Mouse (Mus musculus): Measurements from ENCODE around the gene Efcc1.
"Not testable (repeated sequence)": the region's sequence is repeated elsewhere in the genome, so short reads cannot be mapped to it uniquely, and the experiment has no call there.

Gene Efcc1

DNA sequence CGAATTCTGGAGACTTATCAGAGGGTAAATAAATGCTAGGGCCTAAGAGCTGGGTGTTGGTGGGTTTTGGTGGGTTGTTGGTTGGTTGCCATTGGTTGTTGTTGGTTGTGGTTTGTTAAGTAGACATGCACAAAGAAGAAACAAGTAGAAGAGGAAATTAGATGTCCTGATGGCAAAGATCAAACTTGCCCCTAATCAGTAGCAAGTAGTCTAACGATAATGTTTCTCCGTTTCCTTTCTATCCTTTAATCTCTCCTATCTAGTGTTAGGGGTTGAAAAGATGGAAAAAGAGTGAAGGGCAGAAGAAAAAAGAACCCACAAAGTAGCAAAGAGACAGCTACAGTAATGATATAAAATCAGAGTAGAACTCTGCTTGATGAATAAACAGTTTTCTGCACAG is 14.0 kb downstream of the Efcc1 start:
- DNase-seq, result no peak

DNA sequence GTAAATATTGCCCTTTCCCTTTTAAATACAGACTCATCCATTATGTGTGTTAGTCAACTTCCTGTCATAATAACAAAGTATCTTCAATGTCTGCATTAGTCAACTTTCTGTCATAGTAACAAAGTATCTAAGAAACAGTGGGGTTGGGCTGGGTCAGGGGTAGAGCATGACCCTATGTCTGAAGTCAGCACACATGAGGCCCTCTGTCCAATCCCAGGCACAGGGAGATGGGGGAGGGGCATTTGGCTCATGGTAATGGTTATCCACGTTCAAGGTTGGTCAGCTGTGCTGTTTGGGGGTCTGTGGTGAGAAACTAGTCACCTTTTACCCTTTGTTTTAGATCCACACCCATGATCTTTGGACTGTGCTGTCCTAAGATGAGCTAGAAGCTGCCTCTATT is 14.6 kb downstream of the Efcc1 start:
- DNase-seq, result peak in 1 of 2 experiments; percentile 50

DNA sequence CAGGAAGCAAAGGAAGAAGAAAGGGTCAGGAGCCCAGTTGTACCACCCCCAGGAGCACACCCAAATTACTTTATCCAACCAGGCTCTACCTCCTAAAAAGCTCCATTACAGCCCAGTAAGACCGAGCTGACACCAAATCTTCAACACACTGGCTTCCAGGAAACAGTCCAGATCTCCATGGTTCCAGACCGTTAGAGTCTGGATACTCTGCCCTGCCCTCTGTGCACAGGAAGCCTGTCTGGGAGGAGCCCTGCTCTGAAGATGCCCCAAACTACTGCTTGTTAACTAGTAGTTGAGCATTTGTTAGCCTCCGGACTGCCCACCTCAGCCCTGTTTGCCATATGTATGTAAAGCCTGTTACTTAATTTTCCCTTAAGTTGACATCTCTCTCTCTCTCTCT is 15.4 kb downstream of the Efcc1 start:
- DNase-seq, result peak in 1 of 2 experiments; percentile 26

DNA sequence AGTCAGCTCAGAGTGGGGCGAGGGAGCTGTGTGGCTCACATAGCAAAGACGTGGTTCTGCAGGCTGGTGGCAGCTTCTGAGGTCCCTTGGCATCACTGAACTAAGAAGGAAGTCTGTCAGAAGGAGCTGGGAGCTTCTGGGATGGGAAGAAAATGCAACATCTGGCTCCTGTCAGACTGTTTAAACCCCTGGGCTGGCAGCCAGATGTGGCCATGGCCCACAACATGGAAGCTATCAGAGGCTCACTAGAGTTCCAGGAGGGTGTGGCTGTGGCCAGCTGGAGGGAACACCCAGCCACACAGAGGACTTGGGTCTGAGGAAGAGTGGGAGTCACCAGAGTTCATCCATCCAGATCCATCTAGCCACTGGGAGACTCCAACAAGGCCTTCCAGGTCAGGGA is 16.2 kb downstream of the Efcc1 start:
- DNase-seq, result peak; percentile 74 to 82

DNA sequence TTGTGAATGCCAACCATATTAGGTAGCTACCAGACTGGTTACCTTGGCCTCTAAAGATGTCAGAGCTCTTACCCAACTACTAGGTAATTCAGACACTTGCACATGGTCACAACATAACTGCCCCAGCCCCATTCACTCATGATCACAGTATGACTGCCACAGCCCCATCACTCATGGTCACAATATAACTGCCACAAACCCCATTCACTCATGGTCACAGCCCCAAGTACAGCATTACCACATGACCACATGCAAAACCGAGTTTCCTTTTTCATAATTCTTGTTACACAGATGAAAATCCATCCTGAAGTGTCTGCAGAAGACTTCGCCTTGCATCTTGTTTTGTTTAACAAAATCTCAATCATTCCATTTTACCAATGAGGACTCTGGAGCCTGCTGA is 17.4 kb downstream of the Efcc1 start:
- no peak for DNase-seq

DNA sequence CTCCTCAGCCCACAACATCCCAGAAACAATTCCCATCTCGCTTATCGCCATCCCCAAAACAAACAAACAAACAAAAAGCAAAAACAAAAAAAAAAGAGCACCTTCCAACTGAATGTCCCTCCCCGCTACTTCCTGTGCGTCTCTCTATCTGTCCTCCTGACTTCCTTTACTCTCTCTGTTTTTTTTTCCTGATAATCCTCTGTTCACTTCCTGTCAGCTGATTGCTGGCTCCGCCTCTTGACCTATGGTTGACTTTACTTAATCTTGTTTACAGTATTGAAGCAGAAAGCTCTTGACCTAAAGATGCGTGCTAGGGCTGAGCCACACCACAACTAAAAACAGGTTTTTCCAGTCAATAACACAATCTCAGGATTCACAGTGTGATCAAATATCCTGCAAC is 17.9 kb downstream of the Efcc1 start:
- peak in 1 of 2 experiments; percentile 29 for DNase-seq

DNA sequence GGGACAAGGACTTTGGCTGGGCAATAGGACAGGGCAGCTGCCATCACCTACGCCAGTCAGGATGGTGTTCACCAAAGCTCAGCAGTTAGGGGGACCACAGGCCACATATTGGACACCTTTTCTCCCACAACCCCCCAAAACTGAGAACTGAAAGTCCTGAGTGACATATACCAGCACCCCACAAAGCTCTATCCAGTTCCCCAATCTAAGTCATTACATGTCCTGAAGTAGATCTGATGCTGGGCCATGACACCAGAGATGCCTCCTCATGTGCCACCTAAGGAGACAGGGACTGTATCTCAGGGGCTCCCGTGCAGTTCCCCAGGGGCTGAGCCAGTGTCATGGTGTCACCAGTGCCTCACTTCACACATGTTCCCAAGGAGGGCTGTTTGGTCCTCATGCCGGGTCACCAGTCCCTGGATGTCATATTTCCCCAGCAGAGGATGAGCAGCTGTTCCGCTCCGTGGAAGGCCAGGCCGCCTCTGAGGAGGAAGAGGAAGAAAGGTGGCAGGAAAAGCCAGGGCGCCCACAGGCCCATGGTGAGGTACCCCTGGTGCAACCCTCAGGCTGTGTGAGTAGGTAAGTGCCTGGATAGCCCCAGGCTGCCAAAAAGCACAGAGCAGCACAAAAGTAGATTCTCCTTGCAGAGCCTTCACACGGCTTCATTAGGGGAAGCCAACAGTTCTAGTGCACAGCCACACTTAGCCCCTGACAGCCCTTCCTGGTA is 19.7 kb downstream of the Efcc1 start:
- DNase-seq, result no peak

DNA sequence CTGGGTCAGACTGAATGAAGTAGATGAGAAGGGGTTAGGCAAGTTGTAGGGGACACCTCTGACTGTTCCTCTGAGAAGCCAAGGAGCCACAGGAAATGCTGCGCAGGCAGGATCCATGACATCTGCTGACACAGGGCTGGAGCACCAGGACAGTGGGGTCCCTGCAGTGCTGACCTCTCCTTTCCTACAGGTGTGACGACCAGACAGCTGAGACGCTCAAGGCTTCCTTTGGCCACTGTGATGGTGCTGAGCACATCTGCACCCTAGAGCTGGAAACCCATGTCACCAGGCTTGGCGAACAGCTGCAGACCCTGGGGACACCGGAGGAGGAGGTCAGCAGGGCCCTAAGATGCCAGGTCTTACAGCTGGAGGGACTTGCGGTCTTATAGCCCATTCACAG is 20.9 kb downstream of the Efcc1 start:
- no peak for DNase-seq

DNA sequence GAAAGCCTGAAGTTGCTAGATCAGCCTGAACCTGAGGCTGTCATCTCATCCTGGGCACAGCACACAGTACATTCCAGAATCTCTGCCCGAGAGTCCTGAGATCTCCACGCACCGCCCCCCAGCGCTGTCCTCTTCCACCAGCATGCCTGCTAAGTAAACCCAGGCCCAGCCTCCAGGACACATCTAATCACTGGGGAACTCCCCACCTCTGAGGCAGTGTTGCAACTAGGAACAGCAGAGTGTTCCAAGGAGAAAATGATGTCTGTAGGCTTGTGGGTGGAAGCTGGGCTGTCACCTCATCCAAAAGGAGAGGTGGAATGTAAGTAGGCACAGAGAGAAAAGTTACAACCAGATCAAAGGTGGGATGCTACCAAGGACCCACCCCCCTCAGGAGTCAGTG is 24.5 kb downstream of the Efcc1 start:
- no peak for DNase-seq

DNA sequence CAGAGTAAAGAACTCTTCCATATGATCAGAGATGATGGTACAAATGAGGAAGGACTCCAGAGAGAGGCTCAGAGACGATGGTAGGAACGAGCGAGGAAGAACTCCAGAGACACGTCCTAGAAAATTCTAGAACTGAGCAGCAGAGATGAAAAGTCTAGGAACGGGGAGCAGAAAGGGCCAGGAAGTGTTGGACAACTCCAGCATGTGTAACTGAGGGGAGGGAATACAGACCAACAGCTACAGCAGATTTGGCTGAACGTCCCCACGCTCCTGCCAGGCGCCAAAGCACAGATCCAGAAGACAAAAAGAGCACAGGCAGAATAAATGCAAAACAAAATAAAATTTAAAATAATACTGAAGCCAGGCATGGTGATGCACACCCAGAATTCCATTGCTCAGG is 26.2 kb downstream of the Efcc1 start:
- DNase-seq, result no peak

DNA sequence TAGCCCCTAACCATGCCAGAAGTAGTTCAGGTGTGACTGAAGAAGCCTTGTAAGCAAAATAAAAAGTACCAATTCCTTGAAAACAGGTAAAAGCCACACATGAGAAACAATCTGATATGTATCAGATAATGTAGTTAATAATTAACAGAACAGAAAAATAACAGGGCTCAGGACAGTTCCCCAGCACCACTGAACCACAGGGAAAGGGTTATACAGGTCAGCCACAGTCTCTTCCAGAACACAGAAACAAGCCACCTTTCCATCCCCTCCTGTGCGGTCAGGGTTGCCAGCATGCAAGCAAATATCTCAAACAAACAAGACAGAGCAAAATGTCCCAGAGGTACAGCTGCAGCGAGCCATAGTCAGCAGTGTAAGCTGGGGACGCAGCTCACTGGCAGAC is 28.7 kb downstream of the Efcc1 start:
- DNase-seq, result peak in 1 of 2 experiments; percentile 1

DNA sequence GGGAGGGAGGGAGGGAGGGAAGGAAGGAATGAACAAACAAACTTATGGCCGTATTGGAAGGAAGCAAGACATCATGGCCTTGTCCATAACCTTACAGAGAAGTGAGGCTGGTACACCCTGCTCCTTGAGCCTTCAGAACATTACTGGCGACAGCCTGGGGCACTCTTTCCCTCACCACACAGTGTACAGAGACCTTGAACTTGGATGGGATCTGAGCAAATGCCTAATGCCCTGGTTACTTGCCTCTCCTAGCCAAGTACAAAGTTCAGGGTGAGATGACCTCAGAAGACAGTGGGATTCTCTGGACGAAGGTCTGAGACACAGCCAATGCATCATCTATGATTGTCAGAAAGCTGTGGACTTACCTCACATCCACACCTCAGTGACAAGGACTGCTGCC is 29.2 kb downstream of the Efcc1 start:
- no peak for DNase-seq

DNA sequence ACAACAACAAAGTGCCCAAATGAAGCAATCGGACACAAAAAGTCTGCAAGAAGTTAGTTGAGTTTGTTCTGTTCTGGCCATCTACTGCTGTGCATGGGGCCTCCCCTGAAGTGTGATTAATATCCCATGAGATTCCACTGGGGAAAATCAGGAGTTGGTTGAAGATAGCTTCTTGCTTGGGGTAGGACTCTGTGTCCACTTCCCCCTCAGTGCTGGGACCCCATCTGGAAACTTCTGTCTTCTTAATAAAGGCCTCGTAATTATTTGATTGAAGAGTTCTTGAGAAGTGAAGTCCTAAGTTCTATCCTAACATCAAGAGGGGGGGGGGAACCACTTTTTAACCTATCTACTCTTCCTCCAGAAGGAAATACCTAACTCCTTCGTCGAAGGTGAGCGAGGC is 31.5 kb downstream of the Efcc1 start:
- DNase-seq, result no peak

DNA sequence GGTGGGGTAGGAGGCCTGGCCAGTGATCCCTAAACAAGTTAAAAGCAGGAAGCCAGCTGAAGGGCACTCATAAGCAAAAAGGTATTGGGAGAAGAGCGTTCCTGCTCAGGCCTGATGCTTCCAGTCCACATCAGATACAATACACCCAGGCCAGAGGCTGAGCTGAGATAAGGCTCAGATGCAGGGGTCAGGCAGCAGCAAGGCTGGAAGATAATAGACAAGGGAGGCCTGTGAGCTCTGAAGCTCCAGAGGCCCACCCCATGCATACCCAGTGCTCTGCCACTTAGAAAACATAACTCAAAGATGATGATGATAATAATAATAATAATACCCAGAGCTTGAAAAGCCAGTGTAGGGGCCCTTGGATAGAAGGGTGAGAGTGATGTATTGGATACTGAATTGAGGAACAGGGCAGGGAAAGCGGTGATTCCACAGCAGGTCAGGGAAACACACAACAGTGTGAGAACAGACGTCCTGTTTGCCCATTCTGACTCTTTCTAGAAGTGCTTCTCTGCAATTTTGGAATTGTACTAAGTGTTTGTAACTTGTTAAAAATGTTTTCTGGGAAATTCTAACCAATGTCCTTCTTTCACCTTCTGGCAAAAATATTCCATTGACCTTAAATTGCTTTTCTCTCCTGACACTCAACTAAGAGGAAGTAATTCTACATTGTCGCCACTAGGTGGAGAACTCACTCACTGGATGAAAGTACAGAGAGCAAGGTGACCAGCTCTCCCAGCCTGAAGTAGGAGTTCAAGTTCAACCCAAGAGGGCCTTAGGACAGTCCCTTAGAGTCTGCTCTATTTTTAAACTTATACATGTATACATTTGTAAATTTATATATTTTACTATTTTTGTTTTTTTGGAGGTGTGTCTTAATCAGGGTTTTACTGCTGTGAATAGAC is 33.0 kb downstream of the Efcc1 start:
- no peak for DNase-seq

DNA sequence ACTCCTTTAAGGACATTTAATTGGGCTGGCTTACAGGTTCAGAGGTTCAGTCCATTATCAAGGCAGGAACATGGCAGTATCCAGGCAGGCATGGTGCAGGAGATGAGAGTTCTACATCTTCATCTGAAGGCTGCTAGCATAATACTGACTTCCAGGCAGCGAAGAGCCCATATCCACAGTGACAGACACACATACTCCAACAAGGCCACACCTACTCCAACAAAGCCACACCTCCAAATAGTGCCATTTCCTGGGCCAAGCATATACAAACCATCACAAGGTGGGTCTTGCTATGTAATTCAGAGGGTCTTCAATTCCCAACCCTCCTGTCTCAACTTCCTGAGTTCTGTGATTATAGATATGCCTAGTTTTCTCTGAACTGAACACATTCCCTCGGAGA is 33.6 kb downstream of the Efcc1 start:
- not testable (repeated sequence) for DNase-seq

DNA sequence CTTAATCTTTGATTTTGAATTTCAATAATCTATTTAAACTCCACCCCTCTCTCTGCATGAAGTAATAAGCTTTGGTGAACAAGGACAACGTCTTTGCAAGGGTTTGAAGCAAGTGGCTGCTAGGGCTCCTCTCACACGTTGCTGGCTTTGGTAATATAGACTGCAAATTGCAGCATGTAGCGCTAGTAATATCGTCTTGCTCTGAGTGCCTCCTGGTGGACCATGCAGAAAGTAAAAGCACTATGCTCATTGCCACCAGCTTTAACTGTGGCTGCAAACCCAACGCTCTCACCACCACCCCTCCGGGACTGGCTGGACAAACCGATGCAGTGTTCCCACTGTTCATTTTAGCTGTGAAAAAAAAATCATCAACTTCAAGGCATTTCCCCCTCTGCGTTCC is 40.0 kb downstream of the Efcc1 start:
- peak; percentile 42 to 58 for DNase-seq

DNA sequence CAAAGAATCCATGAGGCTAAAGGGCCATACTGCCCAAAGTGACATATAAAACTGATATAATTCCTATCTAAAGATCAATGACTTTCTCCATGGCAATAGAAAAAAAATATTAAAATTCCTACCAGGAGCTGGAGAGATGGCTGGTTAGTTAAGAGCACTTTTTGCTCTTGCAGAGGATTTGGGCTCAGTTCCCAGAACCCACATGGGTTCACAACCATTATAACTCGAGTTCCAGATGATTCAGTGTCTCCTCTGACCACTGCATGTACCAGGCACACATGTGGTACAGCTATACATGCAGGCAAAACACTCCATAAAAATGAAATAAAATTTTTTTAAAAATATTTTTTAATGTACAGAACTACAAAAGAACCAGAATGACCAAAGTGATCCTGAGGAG is 43.8 kb downstream of the Efcc1 start:
- no peak for DNase-seq

DNA sequence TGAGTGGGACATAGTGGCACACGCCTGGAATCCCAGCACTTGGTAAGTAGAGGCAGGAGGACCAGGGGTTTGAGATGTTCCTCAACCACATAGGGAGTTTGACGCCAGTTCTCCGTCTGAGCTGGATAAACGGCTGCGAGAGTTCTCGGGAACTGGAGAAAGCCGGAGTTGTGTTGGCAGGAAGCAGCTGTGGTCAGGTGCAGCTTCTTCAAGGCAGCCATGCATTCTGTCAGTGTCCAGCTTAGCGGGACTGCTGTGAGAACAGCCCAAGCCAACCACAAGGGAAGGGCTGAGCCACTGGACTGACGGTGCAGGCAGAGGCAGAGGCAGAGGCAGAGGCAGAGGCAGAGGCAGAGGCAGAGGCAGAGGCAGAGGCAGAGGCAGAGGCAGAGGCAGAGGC is 44.2 kb downstream of the Efcc1 start:
- DNase-seq, result no peak

DNA sequence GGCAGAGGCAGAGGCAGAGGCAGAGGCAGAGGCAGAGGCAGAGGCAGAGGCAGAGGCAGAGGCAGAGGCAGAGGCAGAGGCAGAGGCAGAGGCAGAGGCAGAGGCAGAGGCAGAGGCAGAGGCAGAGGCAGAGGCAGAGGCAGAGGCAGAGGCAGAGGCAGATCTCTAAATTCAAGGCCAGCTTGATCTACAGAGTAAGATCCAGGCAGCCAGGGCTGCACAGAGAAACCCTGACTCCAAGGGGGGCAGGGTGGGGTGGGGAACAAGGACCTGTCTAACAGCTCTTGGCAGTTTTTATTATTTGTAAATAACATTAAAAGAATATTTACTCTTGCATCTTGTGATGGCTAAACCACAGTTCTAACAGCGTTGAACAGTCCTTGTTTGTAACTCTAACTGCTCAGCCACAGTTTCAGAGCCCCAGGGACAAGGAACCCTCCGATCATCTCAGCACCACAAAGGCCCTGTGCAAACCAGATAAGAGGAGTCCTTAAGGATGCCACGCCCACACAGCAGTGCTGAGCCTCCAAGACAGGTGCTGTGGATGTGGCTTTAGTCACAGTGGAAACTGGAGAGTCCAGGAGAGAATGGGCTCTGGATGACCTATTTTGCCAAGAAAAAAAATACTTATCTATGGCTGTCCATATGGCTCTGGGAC is 45.0 kb downstream of the Efcc1 start:
- no peak for DNase-seq

DNA sequence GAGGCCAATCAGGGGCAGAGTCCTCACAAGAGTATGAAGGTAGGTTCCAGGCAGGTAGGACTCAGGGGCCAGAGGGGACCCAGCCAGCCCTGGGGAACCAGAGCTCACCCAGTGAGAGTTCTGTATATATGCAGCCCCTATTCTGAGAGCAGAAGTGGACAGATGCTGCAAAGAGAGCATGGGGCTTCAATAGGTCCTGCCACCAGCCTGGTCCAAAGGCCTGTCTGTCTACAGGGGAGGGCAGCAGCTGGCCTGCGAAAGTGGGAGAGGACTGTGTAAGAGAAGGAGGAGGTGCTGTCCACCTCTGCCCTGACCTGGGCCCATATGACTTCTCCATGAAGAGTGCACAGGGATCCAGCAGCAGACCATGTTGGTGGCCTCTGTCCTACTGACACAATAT is 46.0 kb downstream of the Efcc1 start:
- DNase-seq, result no peak

DNA sequence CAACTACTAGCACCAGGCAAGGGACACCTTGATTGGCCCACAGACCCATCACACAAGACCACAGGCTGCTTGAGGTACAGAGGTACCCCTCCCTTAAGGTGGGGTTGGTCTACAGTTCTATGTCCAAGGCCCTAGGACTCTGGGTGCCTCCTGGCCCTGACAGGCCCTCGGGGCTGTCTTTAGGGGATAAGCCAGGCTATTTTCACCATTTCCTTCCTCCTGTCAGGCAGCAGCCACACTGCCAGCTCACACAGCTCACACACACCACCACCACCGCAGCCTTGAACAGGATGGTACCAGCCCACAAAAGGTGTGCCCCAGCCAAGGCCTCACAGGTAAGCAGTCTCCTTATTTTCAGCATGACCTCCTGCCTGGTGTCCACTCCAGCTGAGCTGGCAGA is 47.2 kb downstream of the Efcc1 start, which contains the start of gene Gp9:
TSS of gene Gp9 (plus strand) at position 231 of the 400 bp plus-strand sequence.
- DNase-seq, result no peak

DNA sequence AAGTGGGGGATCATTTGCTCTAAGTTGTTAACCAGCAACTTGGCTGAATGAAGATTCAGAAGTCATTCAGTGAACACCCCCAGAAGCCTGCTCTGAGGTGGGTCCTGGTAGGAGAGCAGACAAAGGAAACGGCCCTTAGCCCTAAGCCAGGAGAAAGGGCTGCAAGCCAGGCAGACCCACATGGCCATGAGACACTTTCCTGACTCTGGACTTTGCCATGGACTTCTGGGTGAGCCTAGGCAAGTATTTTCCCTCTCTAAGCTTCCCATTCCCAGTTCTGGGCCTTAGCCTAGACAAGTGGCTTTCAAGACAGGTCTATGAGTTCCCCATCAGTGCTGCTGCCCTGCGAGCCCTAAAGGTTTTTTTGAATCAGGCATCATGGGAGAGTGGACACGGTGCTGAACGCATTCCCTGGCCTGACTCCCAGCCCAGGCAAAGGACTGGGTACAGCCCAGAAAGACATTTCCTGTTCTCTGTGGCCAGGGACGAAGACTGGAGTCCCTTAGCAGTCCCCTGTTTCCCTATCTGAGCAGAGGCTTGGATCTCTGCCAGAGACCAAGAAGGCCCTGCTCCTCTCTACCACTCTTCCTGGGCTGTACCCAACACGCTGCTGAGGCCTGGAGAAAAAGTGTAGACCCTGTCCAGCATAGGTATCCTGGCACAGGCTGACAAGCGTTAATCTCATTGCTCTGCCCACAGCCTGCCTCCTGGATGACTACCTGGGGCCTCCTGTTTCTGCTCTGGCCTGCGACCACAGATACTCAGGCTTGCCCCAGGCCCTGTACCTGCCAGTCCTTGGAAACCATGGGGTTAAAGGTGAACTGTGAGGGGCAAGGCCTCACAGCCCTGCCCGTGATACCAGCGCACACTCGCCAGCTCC is 47.9 kb downstream of the Efcc1 start:
- peak in 1 of 2 experiments; percentile 43 for DNase-seq

All from kidney, postnatal 4 days (tissue).